Mouse (Mus musculus): Measurements from ENCODE around the gene Schip1. TPM values are rescaled to one million over a fixed set of nuclear protein-coding genes. Genes with fewer than 3 reads are reported as not detected.

Gene Schip1
- polyA plus RNA-seq, 1 experiment: not detected

GRCm38 (mm10) chr3:68453719-68454455, 389.3 kb downstream of the Schip1 start:
- no peak for TF ChIP-seq GATA1 (IDR thresholded peaks at IDR 0.05; ENCODE audit: low read length)

DNA sequence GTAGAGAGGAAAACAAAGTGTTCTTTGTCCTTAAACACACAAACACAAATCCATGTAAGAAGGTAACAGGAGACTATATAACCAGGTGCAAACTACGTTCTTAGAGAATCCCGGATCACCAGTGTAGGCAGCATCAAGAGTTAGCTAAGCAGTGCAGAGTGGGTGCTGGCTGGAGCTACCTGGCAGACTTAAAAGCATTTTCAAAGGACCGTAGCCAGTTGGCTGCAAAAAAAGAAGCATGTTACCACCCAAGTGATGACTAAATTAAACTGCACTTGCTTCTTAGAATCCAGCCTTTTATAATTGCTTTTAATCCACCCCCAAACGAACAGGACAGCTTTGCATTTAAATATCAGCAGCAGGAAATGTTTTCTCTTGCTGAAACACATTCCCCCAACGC, 402.0 kb downstream of the Schip1 start:
- TF ChIP-seq GATA1 (IDR thresholded peaks at IDR 0.05; ENCODE audit: low read length): no peak

DNA sequence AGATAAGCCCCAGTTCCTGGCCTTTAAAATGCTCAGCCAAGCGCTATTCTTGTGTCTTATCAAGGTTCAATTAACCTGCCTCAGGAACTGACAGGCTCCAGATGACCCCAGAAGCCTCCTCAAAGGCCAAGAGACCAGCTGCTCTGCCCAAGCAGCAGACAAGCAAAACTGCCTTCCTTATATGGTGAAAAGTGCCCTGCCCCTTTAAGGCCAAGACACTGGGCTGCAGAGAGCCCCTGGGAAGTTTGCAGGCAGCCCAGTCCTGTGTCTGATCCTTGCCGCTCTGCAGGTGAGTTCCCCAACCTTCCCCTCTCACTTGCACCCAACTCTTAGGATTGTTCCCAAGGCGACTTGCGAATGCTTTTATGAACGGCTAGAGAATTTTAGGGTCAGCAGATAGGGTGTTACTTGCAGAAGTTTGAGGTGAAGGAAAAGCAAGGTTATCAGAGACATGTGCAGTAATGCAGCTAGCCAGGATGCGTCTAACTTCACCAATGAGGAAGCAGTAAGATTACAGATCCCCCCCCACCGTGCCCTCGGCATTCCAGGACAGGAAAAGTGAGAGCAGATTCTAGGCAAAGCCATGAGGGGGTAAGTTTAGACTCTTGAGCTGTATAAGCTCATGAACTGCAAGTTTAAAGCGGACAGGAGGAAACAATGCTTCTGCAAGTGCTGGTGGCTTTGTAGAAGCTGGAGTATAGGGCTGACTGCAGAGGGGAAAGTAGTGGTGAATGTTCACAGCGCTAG, 403.5 kb downstream of the Schip1 start:
- no peak for TF ChIP-seq GATA1 (IDR thresholded peaks at IDR 0.05; ENCODE audit: low read length)

- TF ChIP-seq GATA1 (IDR thresholded peaks at IDR 0.05; ENCODE audit: low read length): no peak
These were observed 405.0 kb downstream of the Schip1 start for GRCm38 (mm10) chr3:68469643-68470042.

DNA sequence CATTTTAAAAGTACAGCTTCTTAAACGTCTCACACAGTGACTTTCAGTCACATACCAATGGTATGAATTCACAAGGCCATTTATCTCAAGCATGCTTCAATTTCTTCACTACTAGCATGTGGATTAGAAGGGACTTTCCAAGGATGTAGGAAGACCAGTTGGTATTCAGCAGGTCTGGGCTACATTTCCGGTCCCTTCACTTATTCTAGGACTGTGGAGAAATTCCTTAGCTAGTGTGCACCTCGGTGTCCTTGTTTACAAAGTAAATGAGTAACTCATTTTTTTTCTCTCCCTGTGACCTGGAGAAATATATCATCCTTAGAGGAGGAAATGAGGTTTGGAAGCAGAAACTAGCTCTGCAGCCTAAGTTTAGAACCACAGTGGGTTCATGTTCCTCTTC, 405.5 kb downstream of the Schip1 start:
- no peak for TF ChIP-seq GATA1 (IDR thresholded peaks at IDR 0.05; ENCODE audit: low read length)

GRCm38 (mm10) chr3:68470622-68471021, 406.0 kb downstream of the Schip1 start:
- no peak for TF ChIP-seq GATA1 (IDR thresholded peaks at IDR 0.05; ENCODE audit: low read length)

- no peak for TF ChIP-seq GATA1 (IDR thresholded peaks at IDR 0.05; ENCODE audit: low read length)
These were observed 411.7 kb downstream of the Schip1 start for GRCm38 (mm10) chr3:68476336-68476735.

DNA sequence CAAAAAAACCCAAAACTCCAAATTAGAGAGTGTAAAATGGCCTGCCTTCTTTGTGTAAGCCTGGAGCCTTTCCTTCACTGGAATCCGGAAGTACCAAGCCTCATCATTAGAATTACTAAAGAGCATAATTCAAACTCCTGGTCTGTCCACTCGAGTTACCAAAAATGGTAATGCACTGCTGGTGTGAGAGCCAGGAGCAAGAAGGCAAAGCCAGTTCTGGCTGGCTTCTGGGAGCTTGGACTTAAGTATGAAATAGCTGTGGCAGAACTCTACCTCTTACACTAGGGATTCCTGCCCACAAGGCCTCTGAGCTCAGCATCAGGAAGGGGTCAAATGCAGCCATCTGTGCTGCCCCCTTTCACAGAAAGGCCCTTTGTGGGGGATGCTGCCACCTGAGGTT, 412.9 kb downstream of the Schip1 start:
- TF ChIP-seq GATA1 (IDR thresholded peaks at IDR 0.05; ENCODE audit: low read length): no peak

DNA sequence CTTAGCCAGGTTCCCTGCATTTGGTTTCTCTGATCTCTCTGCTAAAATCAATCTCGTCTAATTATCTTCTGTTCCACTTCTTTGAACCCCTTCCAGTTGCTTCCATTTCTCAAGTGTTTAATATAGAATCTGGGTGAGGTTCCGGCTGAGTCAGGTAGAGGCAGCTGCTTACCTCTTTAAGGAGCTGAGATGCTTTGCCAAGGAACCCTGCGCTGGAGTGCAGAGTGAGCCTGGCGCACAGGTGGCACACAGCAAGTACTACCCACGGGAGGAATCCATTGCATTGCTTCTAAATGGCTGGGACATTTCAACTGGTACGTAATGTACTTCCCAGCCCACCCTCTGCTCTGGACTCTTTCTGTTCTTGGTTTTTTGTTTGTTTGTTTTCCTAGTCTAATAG, 414.7 kb downstream of the Schip1 start:
- TF ChIP-seq GATA1 (IDR thresholded peaks at IDR 0.05; ENCODE audit: low read length): no peak

GRCm38 (mm10) chr3:68483517-68483916, 418.9 kb downstream of the Schip1 start:
- no peak for TF ChIP-seq GATA1 (IDR thresholded peaks at IDR 0.05; ENCODE audit: low read length)

DNA sequence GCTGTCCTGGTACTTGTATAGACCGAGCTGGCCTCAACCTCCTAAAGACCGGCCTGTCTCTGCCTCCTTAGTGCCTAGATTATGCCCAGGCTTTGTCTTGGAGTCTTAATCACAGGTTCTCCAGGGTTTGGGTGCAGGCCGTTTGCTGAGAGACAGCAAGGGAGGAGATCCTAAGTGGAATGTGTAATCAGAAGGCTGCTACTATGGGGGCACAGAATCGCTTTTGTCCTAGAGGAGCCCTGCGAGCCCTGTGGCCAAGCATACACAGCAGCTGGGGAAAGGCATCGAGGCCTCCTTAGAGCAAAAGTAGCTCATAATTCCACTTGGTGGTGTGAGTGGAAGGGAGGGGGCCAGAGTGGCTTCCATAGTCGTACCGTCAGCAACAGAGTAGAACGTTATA, 419.4 kb downstream of the Schip1 start:
- no peak for TF ChIP-seq GATA1 (IDR thresholded peaks at IDR 0.05; ENCODE audit: low read length)

- TF ChIP-seq GATA1 (IDR thresholded peaks at IDR 0.05; ENCODE audit: low read length): no peak
These were observed 420.0 kb downstream of the Schip1 start for GRCm38 (mm10) chr3:68484561-68484960.

DNA sequence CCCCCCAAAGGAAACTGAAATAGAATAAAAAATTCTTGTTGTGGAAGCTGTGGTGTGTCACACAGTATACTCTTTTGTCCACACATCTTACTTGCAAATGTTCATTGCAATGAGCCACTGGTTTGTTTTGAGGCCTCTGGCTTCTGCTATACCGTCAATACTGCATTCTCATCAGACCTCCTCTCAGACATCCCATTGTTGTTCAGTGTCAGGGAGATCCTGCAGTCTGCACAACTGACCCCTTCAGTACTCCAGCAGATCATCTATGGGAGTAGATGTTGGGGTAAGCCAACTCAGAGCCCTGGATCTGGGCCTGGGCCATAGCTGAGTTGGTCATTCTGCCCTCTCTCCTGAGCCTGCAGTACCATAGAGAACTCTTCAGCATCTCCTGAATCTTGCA, 423.0 kb downstream of the Schip1 start:
- no peak for TF ChIP-seq GATA1 (IDR thresholded peaks at IDR 0.05; ENCODE audit: low read length)

DNA sequence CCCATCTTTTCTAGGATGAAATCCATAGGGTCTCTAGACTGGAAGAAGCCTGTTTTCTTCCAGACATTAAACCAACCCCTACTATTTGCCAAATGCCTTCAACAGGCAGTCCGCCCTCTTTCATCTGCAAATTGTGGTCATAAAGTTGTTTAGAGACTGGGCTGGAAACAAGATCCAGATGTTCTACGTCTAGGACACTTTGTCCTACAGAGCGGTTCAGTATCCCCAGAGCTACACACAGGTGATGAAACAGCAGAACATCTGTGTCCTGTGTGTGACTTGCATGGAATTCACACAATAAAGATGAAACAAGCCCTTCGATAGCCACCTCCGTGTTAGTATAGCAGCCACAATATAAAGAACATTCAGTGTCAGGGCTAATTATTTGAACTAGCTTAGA, 423.7 kb downstream of the Schip1 start:
- TF ChIP-seq GATA1 (IDR thresholded peaks at IDR 0.05; ENCODE audit: low read length): no peak

DNA sequence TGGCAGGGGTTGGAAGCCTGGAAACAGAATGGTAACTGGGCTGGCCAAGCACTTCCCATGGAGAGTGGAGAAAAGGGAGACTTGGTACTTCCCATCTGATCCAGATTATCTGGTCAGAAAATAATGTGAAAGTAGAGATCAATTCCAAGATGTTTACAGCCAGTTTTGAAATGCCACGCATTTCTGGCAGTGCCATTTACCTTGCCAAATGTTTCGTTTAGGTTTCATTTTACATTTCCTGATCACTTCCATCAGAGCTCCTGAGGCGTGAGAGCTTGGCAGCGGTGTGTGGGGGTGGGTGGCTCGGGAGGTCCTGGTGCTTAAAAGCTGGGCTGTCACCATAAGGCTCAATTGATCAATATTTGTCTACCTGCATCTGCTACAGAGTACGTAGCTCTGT, 426.9 kb downstream of the Schip1 start:
- no peak for TF ChIP-seq GATA1 (IDR thresholded peaks at IDR 0.05; ENCODE audit: low read length)

GRCm38 (mm10) chr3:68492066-68492465, 427.5 kb downstream of the Schip1 start:
- no peak for TF ChIP-seq GATA1 (IDR thresholded peaks at IDR 0.05; ENCODE audit: low read length)

GRCm38 (mm10) chr3:68492513-68492912, 427.9 kb downstream of the Schip1 start:
- no peak for TF ChIP-seq GATA1 (IDR thresholded peaks at IDR 0.05; ENCODE audit: low read length)

Measured in G1E-ER4 (cell line).